Mouse (Mus musculus) limb, embryonic 13.5 days (tissue): ENCODE results near the gene Ppp1r8. TPM values are rescaled to one million over a fixed set of nuclear protein-coding genes. Genes with fewer than 3 reads are reported as not detected.
A peak's percentile ranks its signal among the peaks of the same experiment; 100 is the strongest.
"Not testable (repeated sequence)": the region's sequence is repeated elsewhere in the genome, so short reads cannot be mapped to it uniquely, and the experiment has no call there.

Experiments used
- ATAC-seq: fragments of 200-750 bp; cut with Nextera tagmentation; 2 replicates; pipeline ENCODE4 v1.8.0; 2017; ENCODE audit warnings: low read depth, moderate number of reproducible peaks, moderate TSS enrichment; ENCODE audit not compliant: low FRiP score
- H3K27ac ChIP-seq: fragments of 300-500 bp; sonication (generic); 2 replicates; pipeline ENCODE4 v1.5.1; 2015; ENCODE audit warnings: inconsistent platforms, mild to moderate bottlenecking, moderate library complexity
- H3K27me3 ChIP-seq: fragments of 300-500 bp; sonication (generic); 2 replicates; pipeline ENCODE4 v1.6.1; 2015; ENCODE audit warnings: mild to moderate bottlenecking, inconsistent platforms
- H3K36me3 ChIP-seq: fragments of 300-500 bp; sonication (generic); 2 replicates; pipeline ENCODE4 v1.6.1; 2015; ENCODE audit warnings: inconsistent platforms, mild to moderate bottlenecking, moderate library complexity
- H3K4me1 ChIP-seq: fragments of 300-500 bp; sonication (generic); 2 replicates; pipeline ENCODE4 v1.6.1; 2015; ENCODE audit warnings: inconsistent platforms
- H3K4me2 ChIP-seq: fragments of 300-500 bp; sonication (generic); replicated peaks from 2 replicates; pipeline ENCODE4 v1.6.1; 2015; ENCODE audit warnings: inconsistent platforms, mild to moderate bottlenecking, moderate library complexity
- H3K4me3 ChIP-seq: fragments of 300-500 bp; sonication (generic); 2 replicates; pipeline ENCODE4 v1.5.1; 2015; ENCODE audit warnings: moderate library complexity, mild to moderate bottlenecking, inconsistent platforms
- H3K9ac ChIP-seq: fragments of 300-500 bp; sonication (generic); 2 replicates; pipeline ENCODE4 v1.6.1; 2015; ENCODE audit warnings: mild to moderate bottlenecking, inconsistent platforms
- H3K9me3 ChIP-seq: fragments of 300-500 bp; sonication (generic); 2 replicates; pipeline ENCODE4 v1.6.1; 2016; ENCODE audit warnings: inconsistent platforms
- WGBS: fragments of 180-500 bp; shearing (Covaris S2); methylation state at CpG from one replicate; pipeline ENCODE4 v1.1.7; 2015; 5-methylcytosine and 5-hydroxymethylcytosine counted together
- polyA plus RNA-seq: library from polyadenylated mRNA; unstranded; fragments of >200 nt; fragmentation: Nextera tagmentation; extraction: Ambion mirVana; gene quantifications from 2 replicates; pipeline ENCODE4 v1.2.1, GENCODE M21; 2015

The Ppp1r8 gene
- polyA plus RNA-seq, 1 experiment from 2014 or later = 60.7 TPM

- Histone ChIP-seq H3K4me3 (no peak overlapping the region), H3K36me3 (no peaks in the 10 kb centered on the region), H3K4me2 (no peak overlapping the region), H3K27ac (no peak overlapping the region), H3K9me3 (no peaks in the 10 kb centered on the region), H3K4me1 (no peaks in the 10 kb centered on the region), H3K9ac (no peak overlapping the region), H3K27me3 (no peaks in the 10 kb centered on the region)
- no peak for ATAC-seq
- 78% methylated on average over 5 of the region's 5 CpGs for WGBS
Measured at GRCm38 (mm10) chr4:132805146-132805545, 37.8 kb downstream of the Ppp1r8 start.

GRCm38 (mm10) chr4:132804331-132804730, 38.6 kb downstream of the Ppp1r8 start:
- Histone ChIP-seq H3K9me3 (no peaks in the 10 kb centered on the region), H3K36me3 (no peaks in the 10 kb centered on the region), H3K27me3 (no peaks in the 10 kb centered on the region), H3K4me1 (no peaks in the 10 kb centered on the region), H3K9ac (no peak overlapping the region), H3K27ac (no peak overlapping the region), H3K4me2 (no peak overlapping the region), H3K4me3 (no peak overlapping the region)
- no peak for ATAC-seq
- WGBS = 85% methylated on average over 6 of the region's 6 CpGs

- WGBS = 98% methylated on average over 7 of the region's 7 CpGs
Measured at GRCm38 (mm10) chr4:132803876-132804275, 39.1 kb downstream of the Ppp1r8 start.

GRCm38 (mm10) chr4:132803212-132803611, 39.8 kb downstream of the Ppp1r8 start:
- WGBS = 89% methylated on average over 5 of the region's 5 CpGs
- Histone ChIP-seq H3K9me3 (no peaks in the 10 kb centered on the region), H3K27me3 (no peaks in the 10 kb centered on the region), H3K4me3 (no peak overlapping the region), H3K4me1 (no peaks in the 10 kb centered on the region), H3K9ac (no peak overlapping the region), H3K36me3 (no peaks in the 10 kb centered on the region), H3K27ac (no peak overlapping the region), H3K4me2 (no peak overlapping the region)
- no peak for ATAC-seq

More at GRCm38 (mm10) chr4:132803876-132804275, 39.1 kb downstream of the Ppp1r8 start:
- H3K4me3 ChIP-seq = no peak overlapping the region
- ATAC-seq = no peak
- no peak overlapping the region for H3K27ac ChIP-seq
- H3K4me1 ChIP-seq = no peaks in the 10 kb centered on the region
- H3K4me2 ChIP-seq = no peak overlapping the region
- H3K36me3 ChIP-seq = no peaks in the 10 kb centered on the region
- H3K9me3 ChIP-seq = no peaks in the 10 kb centered on the region
- no peaks in the 10 kb centered on the region for H3K27me3 ChIP-seq
- no peak overlapping the region for H3K9ac ChIP-seq

GRCm38 (mm10) chr4:132802171-132802637, 40.8 kb downstream of the Ppp1r8 start:
- Histone ChIP-seq H3K9me3 (no peaks in the 10 kb centered on the region), H3K9ac (no peak overlapping the region), H3K4me3 (no peak overlapping the region), H3K4me1 (no peaks in the 10 kb centered on the region), H3K36me3 (no peaks in the 10 kb centered on the region), H3K4me2 (no peak overlapping the region), H3K27me3 (peaks cover 5% of the 10 kb centered on the region; the same call in 1 of the 2 replicates), H3K27ac (no peak overlapping the region)
- 58% methylated on average over 16 of the region's 16 CpGs for WGBS
- no peak for ATAC-seq

GRCm38 (mm10) chr4:132801176-132802077, 41.5 kb downstream of the Ppp1r8 start:
- no peaks in the 10 kb centered on the region for H3K9me3 ChIP-seq
- ATAC-seq = no peak

GRCm38 (mm10) chr4:132799845-132800244, 43.1 kb downstream of the Ppp1r8 start:
- ATAC-seq = no peak
- WGBS = 88% methylated on average over 4 of the region's 4 CpGs
- Histone ChIP-seq H3K4me3 (no peak overlapping the region), H3K36me3 (no peaks in the 10 kb centered on the region), H3K4me1 (no peaks in the 10 kb centered on the region), H3K9ac (no peak overlapping the region), H3K4me2 (no peak overlapping the region), H3K9me3 (no peaks in the 10 kb centered on the region), H3K27ac (no peak overlapping the region), H3K27me3 (peaks cover 26% of the 10 kb centered on the region)

More at GRCm38 (mm10) chr4:132801176-132802077, 41.5 kb downstream of the Ppp1r8 start:
- WGBS = 84% methylated on average over 18 of the region's 18 CpGs
- H3K4me3 ChIP-seq = no peak overlapping the region
- H3K36me3 ChIP-seq = no peaks in the 10 kb centered on the region
- H3K4me1 ChIP-seq = no peaks in the 10 kb centered on the region
- no peak overlapping the region for H3K27ac ChIP-seq
- H3K9ac ChIP-seq = no peak overlapping the region
- H3K27me3 ChIP-seq = peaks cover 10% of the 10 kb centered on the region; the same call in 1 of the 2 replicates
- no peak overlapping the region for H3K4me2 ChIP-seq

- H3K4me3 ChIP-seq, H3K27ac ChIP-seq, ATAC-seq, H3K36me3 ChIP-seq, H3K4me1 ChIP-seq, H3K9ac ChIP-seq, H3K4me2 ChIP-seq, H3K9me3 ChIP-seq: not testable (repeated sequence)
- WGBS = 84% methylated on average over 3 of the region's 3 CpGs
- peaks cover 38% of the 10 kb centered on the region for H3K27me3 ChIP-seq
Measured at GRCm38 (mm10) chr4:132798666-132799065, 44.3 kb downstream of the Ppp1r8 start.

- Histone ChIP-seq H3K27ac (no peak overlapping the region), H3K4me2 (no peak overlapping the region), H3K9me3 (no peaks in the 10 kb centered on the region), H3K9ac (no peak overlapping the region), H3K4me3 (no peak overlapping the region), H3K36me3 (no peaks in the 10 kb centered on the region), H3K27me3 (peaks cover 38% of the 10 kb centered on the region), H3K4me1 (no peaks in the 10 kb centered on the region)
- no peak for ATAC-seq
- 76% methylated on average over 4 of the region's 4 CpGs for WGBS
Measured at GRCm38 (mm10) chr4:132798028-132798427, 44.9 kb downstream of the Ppp1r8 start.

GRCm38 (mm10) chr4:132797461-132797860, 45.5 kb downstream of the Ppp1r8 start:
- Histone ChIP-seq H3K4me3 (no peak overlapping the region), H3K36me3 (no peaks in the 10 kb centered on the region), H3K27ac (no peak overlapping the region), H3K9me3 (no peaks in the 10 kb centered on the region), H3K4me1 (no peaks in the 10 kb centered on the region), H3K9ac (no peak overlapping the region), H3K4me2 (no peak overlapping the region), H3K27me3 (peaks cover 38% of the 10 kb centered on the region)
- WGBS = 76% methylated on average over 1 of the region's 1 CpGs
- no peak for ATAC-seq

GRCm38 (mm10) chr4:132796196-132796886, 46.6 kb downstream of the Ppp1r8 start, which contains the start of gene Themis2:
Gene Themis2, minus strand, starts transcription at chr4:132796387.
- peak within 1 kb of the TSS; percentile 63 for H3K4me2 ChIP-seq
- no peaks in the 10 kb centered on the region for H3K9me3 ChIP-seq
- H3K9ac ChIP-seq = peak within 1 kb of the TSS; percentile 54
- no peak for ATAC-seq
- no peak within 1 kb of the TSS for H3K27ac ChIP-seq
- WGBS = 2% methylated on average over 21 of the region's 21 CpGs
- no peaks in the 10 kb centered on the region for H3K36me3 ChIP-seq
- H3K4me1 ChIP-seq = no peaks in the 10 kb centered on the region
- H3K27me3 ChIP-seq = peaks cover 38% of the 10 kb centered on the region
- H3K4me3 ChIP-seq = peak within 1 kb of the TSS; percentile 40

- Histone ChIP-seq H3K4me3 (peak overlapping the region; percentile 40; the same call in 1 of the 2 replicates), H3K4me2 (no peak overlapping the region), H3K36me3 (no peaks in the 10 kb centered on the region), H3K9ac (no peak overlapping the region), H3K4me1 (no peaks in the 10 kb centered on the region), H3K27ac (no peak overlapping the region), H3K27me3 (peaks cover 38% of the 10 kb centered on the region), H3K9me3 (no peaks in the 10 kb centered on the region)
- WGBS = 61% methylated on average over 7 of the region's 7 CpGs
- ATAC-seq = no peak
Measured at GRCm38 (mm10) chr4:132795171-132795570, 47.8 kb downstream of the Ppp1r8 start.
